Mouse (Mus musculus): ENCODE measurements around the gene Inava. TPM values are rescaled to one million over a fixed set of nuclear protein-coding genes. Genes with fewer than 3 reads are reported as not detected.
A peak's percentile ranks its signal among the peaks of the same experiment; 100 is the strongest.

The Inava gene
- total and polyA plus RNA-seq, 3 experiments: 0.34 TPM; not detected in 1

- Histone ChIP-seq H3K9ac (ENCODE audit: insufficient read depth, low read depth) (no peak overlapping the region), H3K27ac (ENCODE audit: insufficient read depth, low read depth) (no peak overlapping the region), H3K27me3 (replicated peaks) (peaks cover 2% of the 10 kb centered on the region), H3K36me3 (replicated peaks in 1 of 2; ENCODE audit: control insufficient read depth in 1 of 2, insufficient read depth in 1 of 2, low read length in 1 of 2) (no peaks in the 10 kb centered on the region), H3K79me2 (replicated peaks; ENCODE audit: control insufficient read depth, extremely low read depth, insufficient read depth, poor library complexity, severe bottlenecking) (no peaks in the 10 kb centered on the region), H3K4me1 (ENCODE audit: control insufficient read depth in 1 of 2, insufficient read depth in 2 of 2) (peaks cover 7 to 20% of the 10 kb centered on the region in 2 experiments), H3K9me3 (replicated peaks; ENCODE audit: low read length) (no peaks in the 10 kb centered on the region), H3K4me3 (replicated peaks in 1 of 3; ENCODE audit: low read depth in 2 of 3, low read length in 2 of 3, poor library complexity in 1 of 3) (no peak overlapping the region), H3K4me2 (ENCODE audit: insufficient read depth, low read depth, poor library complexity, severe bottlenecking) (no peak overlapping the region)
- dilution Hi-C loops (cut with MboI; ENCODE audit: extremely low pct_ligation_motif_present, extremely low pct_unique_long_range_greater_than_20kb, low sequenced_read_pairs): no loop called here
- in situ Hi-C loops (cut with MboI; ENCODE audit: low pct_ligation_motif_present, low pct_unique_long_range_greater_than_20kb, low sequenced_read_pairs): no loop called here
- TF ChIP-seq NRF1 (IDR thresholded peaks at IDR 0.05; ENCODE audit: low read depth, low read length) (no peak), ZKSCAN1 (IDR thresholded peaks at IDR 0.05; ENCODE audit: borderline replicate concordance, low read depth, low read length) (no peak), USF2 (conservative IDR thresholded peaks at IDR 0.05; ENCODE audit: low read depth, low read length) (no peak), RAD21 (IDR thresholded peaks at IDR 0.05; ENCODE audit: low read depth, low read length) (no peak)
- no peak for DNase-seq (ENCODE audit: extremely low read depth)
These were observed 8.2 kb downstream of the Inava start for GRCm38 (mm10) chr1:136225846-136226245.

DNA sequence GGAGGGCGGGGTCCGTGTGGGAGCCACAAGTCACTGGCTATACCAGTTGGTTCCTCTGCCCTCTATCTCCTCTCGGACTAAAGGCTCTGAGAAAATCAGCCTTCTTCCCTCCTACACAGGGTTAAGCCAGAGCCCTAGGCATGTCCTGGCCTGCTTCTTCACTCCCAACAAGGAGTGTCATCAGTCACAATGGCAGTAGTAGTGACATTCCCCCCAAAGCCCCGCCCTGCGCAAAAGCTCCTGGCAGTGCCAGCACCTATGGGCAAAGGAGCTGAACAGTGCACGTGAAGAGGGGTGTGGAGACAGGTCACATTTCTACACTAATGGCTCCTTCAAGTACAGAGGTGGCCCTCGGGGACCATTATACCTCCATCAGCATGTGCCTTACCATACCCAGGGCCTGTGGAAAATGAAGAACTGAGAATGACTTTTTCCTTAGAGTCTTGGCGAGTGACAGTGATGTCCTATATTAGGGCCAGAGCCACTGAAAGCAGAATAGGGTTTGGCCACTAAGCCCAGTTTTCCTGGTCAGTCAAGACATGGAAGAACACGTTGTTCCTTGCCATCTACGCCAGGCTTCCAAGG, 10.2 kb downstream of the Inava start:
- no peak for TF ChIP-seq NRF1 (IDR thresholded peaks at IDR 0.05; ENCODE audit: low read depth, low read length)
- no peak for TF ChIP-seq CHD2 (IDR thresholded peaks at IDR 0.05; ENCODE audit: low read length)
- peak; percentile 30; the same call in 1 of the 2 replicates for TF ChIP-seq ETS1 (conservative IDR thresholded peaks at IDR 0.05; ENCODE audit: low read depth, low read length)
- TF ChIP-seq EP300 (IDR thresholded peaks at IDR 0.05; ENCODE audit: low read length): peak; percentile 78
- peak; percentile 65 for TF ChIP-seq IRF4 (IDR thresholded peaks at IDR 0.05; ENCODE audit: low read depth, low read length)
- no peak for TF ChIP-seq MEF2A (IDR thresholded peaks at IDR 0.05; ENCODE audit: borderline replicate concordance, low read depth, low read length)
- no peak for TF ChIP-seq PAX5 (IDR thresholded peaks at IDR 0.05; ENCODE audit: low read length)
- peak; percentile 83 for TF ChIP-seq BHLHE40 (IDR thresholded peaks at IDR 0.05; ENCODE audit: low read depth, low read length)
- no peak for TF ChIP-seq USF2 (conservative IDR thresholded peaks at IDR 0.05; ENCODE audit: low read depth, low read length)
- TF ChIP-seq RCOR1 (conservative IDR thresholded peaks at IDR 0.05; ENCODE audit: low read depth, low read length): 0 out of 2 replicates have a peak, but pooled peaks have one; percentile 34
- TF ChIP-seq ELF1 (IDR thresholded peaks at IDR 0.05; ENCODE audit: low read depth, low read length): no peak
- Histone ChIP-seq H3K9me3 (replicated peaks; ENCODE audit: low read length) (no peaks in the 10 kb centered on the region), H3K79me2 (replicated peaks; ENCODE audit: control insufficient read depth, extremely low read depth, insufficient read depth, poor library complexity, severe bottlenecking) (no peaks in the 10 kb centered on the region), H3K27me3 (replicated peaks) (peaks cover 2% of the 10 kb centered on the region), H3K9ac (ENCODE audit: insufficient read depth, low read depth) (no peak overlapping the region), H3K4me3 (replicated peaks in 1 of 3; ENCODE audit: low read depth in 2 of 3, low read length in 2 of 3, poor library complexity in 1 of 3) (no peak overlapping the region), H3K27ac (ENCODE audit: insufficient read depth, low read depth) (no peak overlapping the region), H3K4me1 (ENCODE audit: control insufficient read depth in 1 of 2, insufficient read depth in 2 of 2) (peaks cover 7 to 15% of the 10 kb centered on the region in 2 experiments), H3K36me3 (replicated peaks in 1 of 2; ENCODE audit: control insufficient read depth in 1 of 2, insufficient read depth in 1 of 2, low read length in 1 of 2) (no peaks in the 10 kb centered on the region), H3K4me2 (ENCODE audit: insufficient read depth, low read depth, poor library complexity, severe bottlenecking) (no peak overlapping the region)
- in situ Hi-C loops (cut with MboI; ENCODE audit: low pct_ligation_motif_present, low pct_unique_long_range_greater_than_20kb, low sequenced_read_pairs): no loop called here
- dilution Hi-C loops (cut with MboI; ENCODE audit: extremely low pct_ligation_motif_present, extremely low pct_unique_long_range_greater_than_20kb, low sequenced_read_pairs): no loop called here
- peak; percentile 13 for DNase-seq (ENCODE audit: extremely low read depth)
